ENCODE assay signal across 16 mouse cellular contexts in genomic region chr13:60286525-60287224, GRCm38 (mm10).
DNase-seq lines count a peak whose midpoint lies in the region; ATAC-seq and TF ChIP-seq lines count a peak whose summit lies in the region.
"Had no signal": no experiment of that assay in that cellular context is flagged by ENCODE, and none has a peak within 500 bp of the region (broad histone marks: within the 10 kb centered on the region; RNA-seq: fewer than 3 reads in every experiment).

No protein-coding gene starts in this region.

- H3K27ac ChIP-seq in limb, embryonic 12.5 days: 0 out of 2 replicates have a peak overlapping the region, but pooled peaks have one; percentile 13
- H3K27ac ChIP-seq in limb, embryonic 10.5 days: no peak overlapping the region
- H3K27ac ChIP-seq in heart, embryonic 12.5 days (ENCODE audit: poor library complexity, severe bottlenecking): peak overlapping the region; percentile 72
- no peak overlapping the region; the same call in 1 of the 2 replicates for H3K27ac ChIP-seq in stomach, postnatal 0 days (replicated peaks)
- H3K27ac ChIP-seq: embryonic facial prominence, embryonic 10.5 days; macrophage; midbrain, embryonic 15.5 days had no signal

- intact Hi-C loops in heart, postnatal 25 days (cut with DNase I): no loop called here

- no peak for ATAC-seq in limb, embryonic 12.5 days (ENCODE audit: insufficient number of reproducible peaks, insufficient read depth, low FRiP score, low TSS enrichment, low read depth)
- peak; percentile 68 for ATAC-seq in heart, embryonic 12.5 days (ENCODE audit: insufficient number of reproducible peaks, low FRiP score)
- ATAC-seq in stomach, postnatal 0 days (ENCODE audit: low FRiP score, low TSS enrichment): peak; percentile 42; the same call in 1 of the 2 replicates
- ATAC-seq: liver, postnatal 0 days; midbrain, embryonic 15.5 days; Patski had no signal

- WGBS in limb, embryonic 12.5 days: 63% methylated on average over 11 of the region's 11 CpGs
- WGBS in limb, embryonic 10.5 days: 50% methylated on average over 11 of the region's 11 CpGs
- WGBS in heart, embryonic 12.5 days: 10% methylated on average over 11 of the region's 11 CpGs
- 34% methylated on average over 11 of the region's 11 CpGs for WGBS in stomach, postnatal 0 days

- no peaks in the 10 kb centered on the region for H3K27me3 ChIP-seq in limb, embryonic 12.5 days
- no peaks in the 10 kb centered on the region for H3K27me3 ChIP-seq in limb, embryonic 10.5 days (ENCODE audit: low read depth, poor library complexity, severe bottlenecking)
- H3K27me3 ChIP-seq in heart, embryonic 12.5 days (replicated peaks): no peaks in the 10 kb centered on the region
- H3K27me3 ChIP-seq in stomach, postnatal 0 days (ENCODE audit: control insufficient read depth, insufficient read depth, low read length): no peaks in the 10 kb centered on the region
- H3K27me3 ChIP-seq: CH12.LX; midbrain, embryonic 15.5 days; Patski had no signal

- no peak for TF ChIP-seq CTCF in stomach, postnatal 0 days (IDR thresholded peaks at IDR 0.05; ENCODE audit: low read depth)

- no peaks in the 10 kb centered on the region for H3K36me3 ChIP-seq in limb, embryonic 12.5 days
- no peaks in the 10 kb centered on the region for H3K36me3 ChIP-seq in limb, embryonic 10.5 days
- no peaks in the 10 kb centered on the region for H3K36me3 ChIP-seq in heart, embryonic 12.5 days
- no peaks in the 10 kb centered on the region for H3K36me3 ChIP-seq in stomach, postnatal 0 days (ENCODE audit: control insufficient read depth, insufficient read depth, low read length)
- H3K36me3 ChIP-seq: embryonic facial prominence, embryonic 10.5 days; midbrain, embryonic 15.5 days had no signal

- H3K4me3 ChIP-seq in limb, embryonic 12.5 days (replicated peaks): no peak overlapping the region
- H3K4me3 ChIP-seq in limb, embryonic 10.5 days: no peak overlapping the region
- no peak overlapping the region for H3K4me3 ChIP-seq in heart, embryonic 12.5 days
- no peak overlapping the region for H3K4me3 ChIP-seq in stomach, postnatal 0 days (ENCODE audit: low read depth, low read length)
- H3K4me3 ChIP-seq: embryonic facial prominence, embryonic 10.5 days; midbrain, embryonic 15.5 days had no signal

- H3K4me1 ChIP-seq in limb, embryonic 12.5 days (replicated peaks): peaks cover 16% of the 10 kb centered on the region
- peaks cover 25% of the 10 kb centered on the region for H3K4me1 ChIP-seq in limb, embryonic 10.5 days
- peaks cover 38% of the 10 kb centered on the region for H3K4me1 ChIP-seq in heart, embryonic 12.5 days (replicated peaks)
- H3K4me1 ChIP-seq in stomach, postnatal 0 days (replicated peaks; ENCODE audit: control insufficient read depth, insufficient read depth): no peaks in the 10 kb centered on the region

- H3K9ac ChIP-seq in limb, embryonic 12.5 days (replicated peaks): no peak overlapping the region
- no peak overlapping the region for H3K9ac ChIP-seq in heart, embryonic 12.5 days
- H3K9ac ChIP-seq in stomach, postnatal 0 days (ENCODE audit: low read length): no peak overlapping the region
- H3K9ac ChIP-seq: liver, postnatal 0 days; midbrain, embryonic 15.5 days had no signal

- TF ChIP-seq EP300 in stomach, postnatal 0 days (optimal IDR thresholded peaks at IDR 0.05): no peak

- H3K9me3 ChIP-seq in limb, embryonic 12.5 days: no peaks in the 10 kb centered on the region
- no peaks in the 10 kb centered on the region for H3K9me3 ChIP-seq in limb, embryonic 10.5 days (replicated peaks)
- no peaks in the 10 kb centered on the region for H3K9me3 ChIP-seq in heart, embryonic 12.5 days (replicated peaks)
- H3K9me3 ChIP-seq in stomach, postnatal 0 days (ENCODE audit: control insufficient read depth, low read length): no peaks in the 10 kb centered on the region
- H3K9me3 ChIP-seq: embryonic facial prominence, embryonic 10.5 days; midbrain, embryonic 15.5 days had no signal

- DNase-seq in limb, embryonic 10.5 days (ENCODE audit: low spot score): no peak
- peak; percentile 29 for DNase-seq in heart, postnatal 25 days (ENCODE audit: low spot score)
- DNase-seq in stomach, postnatal 0 days (ENCODE audit: low spot score): no peak
- no peak for DNase-seq in kidney, adult 11 months
- DNase-seq in cerebellum, adult 8-10 months: no peak
- DNase-seq: cerebellum, adult 2 months; kidney, postnatal 4 days; layer of hippocampus, postnatal 36 days; liver, postnatal 0 days had no signal

- no peak overlapping the region for H3K4me2 ChIP-seq in limb, embryonic 12.5 days
- H3K4me2 ChIP-seq in heart, embryonic 12.5 days: 0 out of 2 replicates have a peak overlapping the region, but pooled peaks have one; percentile 22
- H3K4me2 ChIP-seq in stomach, postnatal 0 days (replicated peaks; ENCODE audit: low read depth): no peak overlapping the region
- H3K4me2 ChIP-seq: midbrain, embryonic 15.5 days had no signal

Comparison
In these comparisons a context has a peak if more than half of its experiments do, and no peak if none do; other contexts are left out.
1. H3K27ac ChIP-seq: peak in limb, embryonic 12.5 days (single experiment) and heart, embryonic 12.5 days (single experiment); none in limb, embryonic 10.5 days (single experiment) and stomach, postnatal 0 days (single experiment).